Mouse (Mus musculus) ovary, postnatal 14 days (tissue): Measurements from ENCODE around the gene Hbq1a.
A peak's percentile ranks its signal among the peaks of the same experiment; 100 is the strongest.
"Not testable (repeated sequence)": the region's sequence is repeated elsewhere in the genome, so short reads cannot be mapped to it uniquely, and the experiment has no call there.

Source experiments
- DNase-seq: peaks from one replicate; pipeline ENCODE4 v3.0.0; 2022; ENCODE audit warnings: low spot score

Hbq1a gene

DNA sequence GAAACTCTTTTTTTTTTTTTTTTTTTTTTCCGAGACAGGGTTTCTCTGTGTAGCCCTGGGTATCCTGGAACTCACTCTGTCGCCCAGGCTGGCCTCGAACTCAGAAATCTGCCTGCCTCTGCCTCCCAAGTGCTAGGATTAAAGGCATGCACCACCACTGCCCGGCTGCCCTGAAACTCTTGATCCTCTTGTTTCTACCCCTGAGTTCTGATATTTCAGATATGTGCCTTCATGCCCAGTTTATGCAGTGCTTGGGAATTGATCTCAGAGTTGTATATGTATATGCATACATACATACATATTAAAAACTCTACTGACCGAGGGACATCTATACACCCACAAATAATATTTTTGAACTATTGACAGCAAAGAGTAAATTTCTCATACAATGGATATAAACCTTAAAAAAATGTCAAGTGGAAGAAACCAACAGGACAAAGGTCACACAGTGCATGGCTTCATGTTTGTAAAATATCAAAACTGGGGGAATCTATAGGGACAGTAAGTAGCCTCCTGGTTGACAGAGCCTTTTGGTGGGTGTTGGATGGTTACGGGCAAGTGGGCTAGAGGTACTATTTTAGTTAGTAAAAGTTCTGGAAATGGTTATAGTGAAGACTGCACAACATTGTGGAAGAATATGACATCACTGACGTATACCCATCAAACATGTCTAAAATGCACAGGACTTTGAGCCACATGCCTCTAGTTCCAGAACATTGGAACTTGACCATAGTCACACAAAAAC lies 14.7 kb upstream of the Hbq1a start:
- no peak for DNase-seq

DNA sequence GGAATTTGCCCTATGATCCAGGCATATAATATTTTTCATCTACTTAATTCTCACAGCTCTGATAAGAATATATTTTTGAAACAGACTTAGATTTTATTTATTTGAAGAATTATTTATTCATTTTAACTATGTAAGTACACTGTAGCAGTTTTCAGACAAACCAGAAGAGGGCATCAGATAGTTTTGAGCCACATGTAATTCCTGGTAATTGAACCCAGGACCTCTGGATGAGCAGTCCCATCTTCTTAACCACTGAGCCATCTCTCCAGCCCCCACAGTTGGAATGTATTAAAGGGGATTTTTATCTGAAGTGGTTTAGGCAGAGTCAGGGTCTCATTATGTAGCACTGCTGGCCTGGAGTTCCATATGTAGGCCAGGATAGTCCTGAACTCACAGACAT lies 14.0 kb upstream of the Hbq1a start:
- not testable (repeated sequence) for DNase-seq

DNA sequence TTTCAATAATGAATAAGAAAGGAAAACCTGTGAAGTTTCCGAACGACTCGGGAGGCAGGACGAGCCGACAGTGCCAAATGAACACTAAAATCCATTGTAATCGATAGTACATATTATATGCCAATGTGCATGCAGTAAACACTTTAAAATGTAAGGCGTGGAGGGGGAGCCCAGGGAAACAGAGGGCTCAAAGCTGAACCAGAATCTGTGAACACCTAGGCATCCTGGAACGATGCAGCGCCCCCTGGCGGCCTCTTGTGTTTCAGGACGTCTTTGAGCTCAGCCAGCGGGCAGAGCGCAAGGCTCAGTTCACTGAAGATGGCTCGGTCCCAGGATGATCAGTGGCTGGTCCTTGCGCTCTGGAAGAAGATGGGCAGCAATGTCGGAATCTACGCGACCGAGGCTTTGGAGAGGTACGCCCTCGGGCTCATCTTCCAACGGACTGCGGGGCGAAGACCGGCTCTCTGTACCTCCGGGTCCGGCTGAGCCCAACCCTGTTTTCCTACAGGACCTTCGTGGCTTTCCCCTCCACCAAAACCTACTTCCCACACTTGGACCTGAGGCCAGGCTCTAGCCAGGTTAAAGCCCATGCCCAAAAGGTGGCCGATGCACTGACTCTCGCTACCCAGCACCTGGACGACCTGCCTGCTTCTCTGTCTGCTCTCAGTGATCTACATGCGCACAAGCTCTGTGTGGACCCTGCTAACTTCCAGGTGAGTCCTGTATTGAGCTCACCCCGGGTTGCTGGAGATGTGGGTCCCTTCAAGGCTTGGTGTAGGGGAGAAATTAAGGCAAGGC lies 13.0 kb upstream of the Hbq1a start, which contains the start of gene Hbq1b:
TSS of gene Hbq1b (plus strand) at position 271 of the 798 bp plus-strand sequence.
- DNase-seq: peak; percentile 69

DNA sequence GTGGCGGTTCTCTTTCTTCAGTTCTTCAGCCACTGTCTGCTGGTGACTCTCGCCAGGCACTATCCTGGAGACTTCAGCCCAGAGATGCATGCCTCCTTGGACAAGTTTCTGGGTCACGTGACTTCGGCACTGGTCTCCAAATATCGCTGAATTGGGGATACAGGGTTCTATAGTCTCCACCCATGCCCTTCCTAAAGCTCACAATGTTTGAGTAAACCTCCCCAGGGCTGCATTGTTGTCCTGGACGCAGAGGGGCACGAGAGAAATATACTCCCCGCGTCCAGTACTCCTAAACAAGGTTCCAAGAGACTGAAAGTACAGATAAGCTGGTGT lies 12.4 kb upstream of the Hbq1a start:
- DNase-seq: no peak

DNA sequence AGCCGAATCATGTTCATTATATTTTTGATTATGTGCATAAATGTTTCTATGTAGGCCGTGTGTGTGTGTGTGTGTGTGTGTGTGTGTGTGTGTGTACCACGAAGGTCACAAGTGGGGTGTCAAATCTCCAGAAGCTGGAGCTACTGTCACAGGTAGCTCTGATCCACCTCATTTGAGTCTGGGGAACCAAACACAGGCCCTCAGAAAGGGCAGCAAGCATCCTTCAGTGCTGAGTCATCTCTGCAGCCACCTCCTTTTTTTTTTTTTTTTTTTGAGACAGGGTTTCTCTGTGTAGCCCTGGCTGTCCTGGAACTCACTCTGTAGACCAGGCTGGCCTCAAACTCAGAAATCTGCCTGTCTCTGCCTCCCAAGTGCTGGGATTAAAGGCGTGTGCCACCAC lies 7.0 kb upstream of the Hbq1a start:
- not testable (repeated sequence) for DNase-seq

DNA sequence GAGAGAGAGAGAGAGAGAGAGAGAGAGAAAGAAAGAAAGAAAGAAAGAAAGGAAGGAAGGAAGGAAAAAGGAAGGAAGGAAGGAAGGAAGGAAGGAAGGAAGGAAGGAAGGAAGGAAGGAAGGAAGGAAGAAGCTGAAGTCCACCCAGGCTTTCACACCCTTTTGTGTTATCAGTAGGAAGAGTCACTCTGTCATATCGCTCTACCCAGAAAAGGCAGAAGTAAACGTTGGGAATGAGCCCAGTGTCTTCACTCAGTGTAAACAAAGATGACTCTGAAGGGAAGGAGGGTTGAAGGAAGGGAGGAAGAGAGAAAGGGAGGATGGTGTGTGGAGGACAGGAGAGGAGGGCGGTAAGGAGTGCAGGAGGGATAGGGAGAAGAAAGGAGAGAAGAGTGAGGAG lies 6.4 kb upstream of the Hbq1a start:
- DNase-seq: not testable (repeated sequence)

DNA sequence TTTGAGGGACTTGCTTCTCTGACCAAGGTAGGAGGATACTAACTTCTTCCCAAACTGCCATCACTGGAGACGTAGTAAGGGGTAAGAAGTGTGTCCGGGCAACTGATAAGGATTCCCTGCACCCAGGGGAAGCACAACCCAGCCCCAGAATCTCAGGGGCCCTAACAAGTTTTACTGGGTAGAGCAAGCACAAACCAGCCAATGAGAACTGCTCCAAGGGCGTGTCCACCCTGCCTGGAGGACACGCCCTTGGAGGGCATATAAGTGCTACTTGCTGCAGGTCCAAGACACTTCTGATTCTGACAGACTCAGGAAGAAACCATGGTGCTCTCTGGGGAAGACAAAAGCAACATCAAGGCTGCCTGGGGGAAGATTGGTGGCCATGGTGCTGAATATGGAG lies 3.7 kb upstream of the Hbq1a start, which contains the start of gene Hba-a2:
TSS of gene Hba-a2 (plus strand) at position 287 of the 400 bp plus-strand sequence.
- DNase-seq: not testable (repeated sequence)

DNA sequence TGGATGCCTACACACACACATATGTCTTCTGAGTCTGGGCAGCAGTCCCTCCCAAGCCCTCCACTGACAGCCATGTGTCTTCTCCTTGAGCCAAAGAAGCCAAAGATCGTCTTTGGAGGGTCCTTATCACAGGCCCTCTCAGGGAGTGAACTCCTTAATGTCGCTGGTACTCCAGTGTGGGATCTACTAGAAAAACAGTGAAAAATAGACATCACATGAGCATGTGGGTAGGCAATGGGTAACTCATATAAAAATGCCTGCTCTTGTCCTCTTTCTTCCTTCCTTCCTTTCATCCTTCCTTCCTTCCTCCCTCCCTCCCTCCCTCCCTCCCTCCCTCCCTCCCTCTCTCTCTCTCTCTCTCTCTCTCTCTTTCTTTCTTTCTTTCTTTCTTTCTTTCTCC lies 2.5 kb upstream of the Hbq1a start:
- DNase-seq: not testable (repeated sequence)

DNA sequence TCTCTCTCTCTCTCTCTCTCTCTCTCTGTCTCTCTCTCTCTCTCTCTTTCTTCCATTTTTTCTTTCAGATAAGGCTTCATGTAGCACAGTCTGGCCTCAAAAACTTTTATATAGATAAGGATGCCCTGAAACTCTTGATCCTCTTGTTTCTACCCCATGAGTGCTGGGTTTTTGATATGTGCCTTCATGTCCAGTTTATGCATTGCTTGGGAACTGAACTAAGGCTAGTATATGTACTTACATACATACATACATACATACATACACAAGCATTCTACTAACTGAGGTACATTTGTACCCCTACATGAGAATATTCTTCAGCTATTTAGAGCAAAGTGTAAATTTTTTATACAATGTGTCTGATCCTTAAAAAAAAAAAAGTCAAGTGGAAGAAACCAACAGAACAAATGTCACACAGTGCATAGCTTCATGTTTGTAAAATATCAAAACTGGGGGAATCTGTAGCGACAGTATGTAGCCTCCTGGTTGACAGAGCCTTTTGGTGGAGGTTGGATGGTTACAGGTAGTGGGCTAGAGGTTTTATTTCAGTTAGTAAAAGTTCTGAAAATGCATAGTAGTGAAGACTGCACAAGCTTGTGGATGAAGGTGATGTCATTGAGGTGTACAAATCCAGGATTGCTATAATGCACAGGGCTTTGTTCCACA lies 1.9 kb upstream of the Hbq1a start:
- DNase-seq: no peak

DNA sequence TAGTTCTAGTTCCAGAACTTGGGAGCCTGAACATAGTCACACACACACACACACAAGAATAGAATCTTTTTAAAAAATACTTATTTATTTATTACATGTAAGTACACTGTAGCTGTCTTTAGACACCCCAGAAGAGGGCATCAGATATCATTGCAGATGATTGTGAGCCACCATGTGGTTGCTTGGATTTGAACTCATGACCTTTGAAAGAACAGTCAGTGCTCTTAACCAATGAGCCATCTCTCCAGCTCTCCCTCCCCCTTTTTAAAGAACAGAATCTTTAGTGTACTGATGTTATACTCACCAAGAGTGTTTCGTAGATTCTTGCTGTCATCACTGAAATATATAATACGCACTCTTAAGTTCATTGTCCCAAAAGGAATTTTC lies 1.3 kb upstream of the Hbq1a start:
- no peak for DNase-seq

DNA sequence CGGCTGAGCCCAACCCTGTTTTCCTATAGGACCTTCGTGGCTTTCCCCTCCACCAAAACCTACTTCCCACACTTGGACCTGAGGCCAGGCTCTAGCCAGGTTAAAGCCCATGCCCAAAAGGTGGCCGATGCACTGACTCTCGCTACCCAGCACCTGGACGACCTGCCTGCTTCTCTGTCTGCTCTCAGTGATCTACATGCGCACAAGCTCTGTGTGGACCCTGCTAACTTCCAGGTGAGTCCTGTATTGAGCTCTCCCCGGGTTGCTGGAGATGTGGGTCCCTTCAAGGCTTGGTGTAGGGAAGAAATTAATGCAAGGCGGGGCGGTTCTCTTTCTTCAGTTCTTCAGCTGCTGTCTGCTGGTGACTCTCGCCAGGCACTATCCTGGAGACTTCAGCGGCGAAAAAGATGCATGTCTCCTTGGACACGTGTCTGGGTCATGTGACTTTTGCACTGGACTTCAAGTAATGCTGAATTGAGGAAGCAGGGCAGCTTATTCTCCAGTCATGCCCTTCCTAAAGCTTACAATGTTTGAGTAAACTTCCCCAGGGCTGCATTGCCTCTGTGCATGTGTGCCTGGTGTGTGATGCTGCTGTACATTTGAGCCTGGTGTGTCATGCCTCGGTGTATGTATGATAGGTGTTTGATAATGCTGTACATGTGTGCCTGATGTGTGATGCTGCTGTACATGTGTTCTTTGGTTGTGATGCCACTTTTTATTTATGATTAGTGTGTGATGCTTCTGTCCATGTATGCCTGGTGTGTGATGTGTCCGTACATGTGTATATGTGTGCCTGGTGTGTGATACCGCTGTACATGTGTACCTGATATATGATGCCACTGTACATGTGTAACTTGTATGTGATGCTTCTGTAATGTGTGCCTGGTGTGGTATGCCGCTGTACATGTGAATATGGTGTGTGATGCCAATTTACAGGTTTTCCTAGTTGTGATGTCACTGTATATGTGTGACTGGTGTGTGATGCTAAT lies 704 bp downstream of the Hbq1a start:
- no peak for DNase-seq

DNA sequence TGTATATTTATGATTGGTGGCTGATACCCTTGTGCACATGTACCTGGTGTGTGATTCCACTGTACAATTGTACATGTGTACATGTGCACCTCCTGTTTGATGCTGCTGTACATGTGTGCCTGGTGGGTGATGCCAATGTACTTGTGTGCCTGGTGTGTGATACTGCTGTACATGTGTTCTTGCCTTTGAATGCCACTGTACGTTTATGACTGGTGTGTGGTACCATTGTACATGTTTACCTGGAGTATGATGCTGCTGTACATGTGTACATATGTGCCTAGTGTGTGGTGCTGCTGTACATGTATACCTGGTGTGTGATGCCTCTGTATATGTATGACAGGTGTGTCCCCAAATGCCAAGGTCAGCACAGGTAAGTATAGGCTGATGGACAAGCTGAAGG lies 1.6 kb downstream of the Hbq1a start:
- DNase-seq: no peak

DNA sequence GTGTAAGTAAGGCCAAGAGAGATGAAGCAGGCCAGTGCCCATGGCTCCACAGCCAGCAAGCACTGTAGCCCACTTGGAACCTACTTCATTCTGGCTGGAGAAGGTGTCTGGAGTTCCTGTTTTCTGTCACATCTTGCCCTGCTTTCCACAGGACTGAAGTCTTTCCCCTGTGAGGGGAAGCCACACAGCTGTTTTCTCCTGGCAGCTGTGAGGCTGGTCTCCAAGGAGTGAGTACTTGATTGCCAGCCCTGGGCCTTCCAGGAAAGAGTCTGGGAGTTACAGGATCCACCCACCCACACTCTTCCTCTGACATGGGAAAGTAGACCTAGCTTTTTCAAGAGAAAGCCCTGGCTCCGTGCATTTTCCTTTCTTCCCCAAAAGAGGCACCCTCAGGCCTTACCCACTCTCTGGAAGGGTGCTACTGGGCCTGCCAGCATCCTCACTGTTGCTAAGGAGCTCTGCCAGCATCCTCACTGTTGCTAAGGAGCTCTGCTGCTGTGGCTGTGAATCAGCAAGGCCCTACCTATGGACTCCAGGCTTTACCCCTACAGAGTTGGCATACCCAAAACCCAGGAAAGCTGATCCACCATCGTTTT lies 3.1 kb downstream of the Hbq1a start:
- DNase-seq: no peak

DNA sequence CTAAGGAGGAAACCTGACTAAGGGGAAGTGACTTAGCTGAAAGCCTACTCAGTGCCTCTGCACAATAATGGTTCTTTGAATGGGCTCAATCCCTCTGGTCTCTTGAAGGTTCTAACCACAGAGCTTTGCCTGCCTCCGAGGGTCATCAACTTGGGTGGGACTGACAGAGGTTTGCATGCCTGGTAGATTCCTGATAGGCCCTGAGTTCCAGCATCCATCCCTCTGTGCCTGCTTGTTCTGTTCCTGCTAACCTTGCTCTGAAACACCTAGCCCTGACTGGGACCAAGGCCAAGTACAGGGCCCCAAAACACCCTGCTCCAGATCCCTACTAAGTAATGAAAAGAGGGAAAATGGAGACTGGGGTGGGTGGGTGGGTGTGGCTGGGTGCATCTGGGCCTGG lies 3.6 kb downstream of the Hbq1a start:
- DNase-seq: no peak

DNA sequence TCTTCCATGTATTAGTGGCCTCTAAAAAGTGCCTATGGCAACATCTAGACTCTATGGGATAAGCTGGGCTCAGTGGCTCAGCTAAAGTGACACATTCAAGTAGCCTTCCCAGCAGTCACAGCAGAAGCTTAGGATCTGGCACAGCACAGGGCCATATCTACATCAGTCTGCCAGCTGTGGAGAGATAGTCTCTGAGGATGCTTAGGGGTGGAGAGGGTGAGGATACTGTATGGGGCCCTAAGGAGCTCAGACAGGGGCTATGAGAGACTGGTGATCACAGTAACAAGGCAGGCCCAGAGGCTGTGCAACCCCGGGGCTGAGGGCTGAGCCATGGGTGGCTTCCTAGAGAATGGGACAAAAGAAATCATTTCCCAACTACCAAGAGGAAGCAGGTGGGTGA lies 7.1 kb downstream of the Hbq1a start:
- DNase-seq: no peak

DNA sequence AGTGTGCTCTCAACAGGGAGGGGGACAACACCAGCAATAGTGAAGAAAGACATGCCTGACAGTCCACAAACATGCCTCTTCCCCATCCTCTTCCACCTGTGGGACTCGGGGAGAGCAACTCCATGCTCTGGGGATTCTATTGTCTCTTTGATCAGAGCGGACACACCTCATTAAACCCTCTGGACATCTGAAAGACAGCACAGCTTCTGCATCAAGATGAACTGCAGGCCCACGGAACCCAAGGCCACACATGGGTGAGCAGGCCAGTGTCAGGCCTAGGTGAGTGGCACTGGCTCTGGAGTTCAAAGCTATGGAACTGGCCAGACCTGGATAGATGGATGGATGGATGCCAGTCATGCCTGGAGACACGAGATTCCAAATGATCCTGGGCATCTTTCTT lies 9.6 kb downstream of the Hbq1a start:
- no peak for DNase-seq

DNA sequence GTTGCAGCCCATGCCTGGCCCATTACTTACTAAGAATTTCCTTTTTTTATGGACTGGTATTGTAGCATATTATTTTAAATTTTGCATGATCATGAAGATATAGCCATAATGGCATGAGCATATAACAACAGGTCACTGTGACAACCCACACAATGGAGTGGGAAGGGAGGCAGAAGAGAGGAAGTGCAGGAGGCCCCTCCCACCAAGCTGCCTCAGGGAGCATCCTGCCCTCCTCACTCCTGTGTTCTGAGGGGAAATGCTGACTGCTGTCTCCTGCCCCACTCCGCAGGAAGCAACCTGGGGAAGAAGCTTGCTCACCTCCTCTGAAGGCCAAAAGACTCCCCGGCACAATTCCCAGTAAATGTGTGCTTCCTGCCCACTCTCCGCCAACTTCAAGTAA lies 10.1 kb downstream of the Hbq1a start:
- no peak for DNase-seq

DNA sequence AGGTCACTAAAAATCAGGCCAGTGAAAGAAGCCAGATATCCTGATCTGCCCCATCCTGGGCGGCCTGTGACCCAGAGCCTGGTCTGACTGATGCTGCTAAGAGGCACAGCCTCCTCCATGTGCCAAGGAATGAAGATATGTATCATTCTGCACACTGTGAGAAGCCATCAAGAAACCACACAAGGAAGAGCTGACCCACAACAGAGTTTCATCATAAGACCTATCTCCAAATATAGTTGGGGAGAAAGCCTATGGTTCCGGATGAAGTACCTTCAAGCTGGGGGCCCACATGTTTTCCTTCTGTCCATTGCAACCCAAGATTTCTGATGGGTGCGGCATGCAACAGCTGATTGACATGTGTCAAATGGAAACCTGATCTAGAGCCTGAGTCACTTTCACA lies 16.1 kb downstream of the Hbq1a start:
- DNase-seq: no peak

DNA sequence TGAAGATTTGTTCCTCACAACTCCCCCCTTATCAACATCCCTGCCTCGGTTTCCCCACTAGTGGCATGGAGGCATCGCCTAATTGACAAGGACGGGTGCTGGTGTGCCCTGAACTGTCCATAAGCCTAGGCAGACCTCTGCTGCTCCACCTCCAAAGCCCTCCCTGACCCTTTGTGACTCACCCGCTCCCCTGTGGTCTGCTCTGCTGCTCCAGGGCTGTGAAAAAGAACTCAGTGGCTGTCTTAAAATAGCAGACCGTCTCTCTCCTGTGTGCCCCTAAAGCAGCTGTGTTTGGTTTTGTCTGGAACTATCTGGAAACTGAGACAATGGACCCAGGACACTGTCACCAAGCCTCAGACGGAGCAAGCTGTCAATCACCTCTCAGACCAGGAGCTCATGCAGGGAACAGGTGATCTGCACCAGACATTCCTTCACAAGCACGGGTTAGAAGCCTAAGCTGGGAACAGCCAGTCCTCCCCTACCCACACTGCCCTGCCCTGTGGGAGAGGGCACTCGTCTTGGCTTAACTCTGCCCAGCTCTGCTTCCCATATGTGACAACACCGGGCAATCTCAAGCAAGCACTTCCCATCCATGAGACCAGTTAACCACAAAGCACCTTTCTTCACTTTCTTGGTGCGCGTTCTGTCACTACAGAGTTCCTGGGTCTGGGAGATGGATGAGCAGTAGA lies 20.8 kb downstream of the Hbq1a start:
- DNase-seq: no peak

DNA sequence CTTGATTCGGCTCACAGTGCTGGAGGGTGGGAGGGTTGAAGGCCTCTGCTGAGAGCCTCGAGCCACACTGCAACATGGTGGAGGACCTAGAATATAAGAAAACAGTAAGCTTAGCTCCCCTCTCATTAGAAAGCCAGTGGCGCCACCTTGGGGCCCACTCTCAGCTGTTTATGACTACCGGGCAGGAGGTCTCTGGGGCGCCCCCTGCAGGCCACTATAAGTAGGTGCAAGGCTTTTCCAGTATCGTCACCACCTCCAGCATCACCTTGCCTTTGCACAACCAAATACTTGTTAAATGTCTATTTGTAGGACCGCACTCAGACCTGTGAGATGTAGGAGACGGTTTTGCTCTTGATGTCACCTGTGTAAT lies 21.3 kb downstream of the Hbq1a start:
- peak; percentile 37 for DNase-seq

DNA sequence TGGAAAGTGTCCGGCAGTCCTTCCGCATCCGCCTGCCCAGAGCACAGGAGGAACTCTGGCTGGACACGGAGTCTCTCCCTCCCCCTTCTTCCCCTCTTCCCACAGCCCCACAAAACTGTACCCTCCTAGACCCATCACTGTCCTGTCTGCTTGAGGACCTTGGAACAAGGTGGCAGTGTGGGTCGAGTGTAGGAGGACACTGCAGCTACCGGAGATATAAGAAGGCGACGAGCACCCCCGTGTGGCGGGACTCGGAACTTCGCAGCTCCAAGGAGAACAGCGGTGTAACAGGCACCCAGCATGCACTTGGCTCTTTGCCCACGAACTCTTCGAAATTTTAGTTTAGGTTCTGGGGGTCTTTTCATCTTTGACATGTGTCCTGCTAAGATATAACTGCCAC lies 24.7 kb downstream of the Hbq1a start:
- DNase-seq: peak; percentile 79
